18 mouse cellular contexts compared by ENCODE assay signal in genomic region chr9:98704131-98704530, GRCm38 (mm10).
DNase-seq lines count a peak whose midpoint lies in the region; ATAC-seq lines count a peak whose summit lies in the region.
"Had no signal": no experiment of that assay in that cellular context is flagged by ENCODE, and none has a peak within 500 bp of the region (broad histone marks: within the 10 kb centered on the region; RNA-seq: fewer than 3 reads in every experiment).

No protein-coding gene starts in this region.

- DNase-seq in lung, postnatal 14 days, result no peak
- DNase-seq in embryo, embryonic 10 days (ENCODE audit: low spot score), result peak; percentile 67
- peak; percentile 70 for DNase-seq in embryonic facial prominence, embryonic 10.5 days (ENCODE audit: low spot score)
- no peak for DNase-seq in forebrain, embryonic 11.5 days (ENCODE audit: low spot score)
- DNase-seq: adrenal gland, postnatal 10 days; cerebellum, adult 9-11 months; gastrocnemius, postnatal 36 days; kidney, adult 18-20 months; kidney, postnatal 25 days; thymus, postnatal 4 days had no signal

- no peak overlapping the region for H3K4me2 ChIP-seq in lung, embryonic 15.5 days
- no peak overlapping the region for H3K4me2 ChIP-seq in stomach, embryonic 15.5 days
- no peak overlapping the region for H3K4me2 ChIP-seq in kidney, embryonic 14.5 days (replicated peaks; ENCODE audit: low read depth, low read length)
- H3K4me2 ChIP-seq in forebrain, embryonic 11.5 days (ENCODE audit: low read depth, low read length, severe bottlenecking), result no peak overlapping the region
- H3K4me2 ChIP-seq: embryonic facial prominence, embryonic 12.5 days; heart, embryonic 13.5 days; hindbrain, embryonic 12.5 days; liver, embryonic 11.5 days; neural tube, embryonic 12.5 days had no signal

- no peaks in the 10 kb centered on the region for H3K36me3 ChIP-seq in lung, embryonic 15.5 days
- no peaks in the 10 kb centered on the region for H3K36me3 ChIP-seq in embryonic facial prominence, embryonic 10.5 days (replicated peaks)
- no peaks in the 10 kb centered on the region for H3K36me3 ChIP-seq in stomach, embryonic 15.5 days
- no peaks in the 10 kb centered on the region for H3K36me3 ChIP-seq in kidney, embryonic 14.5 days (ENCODE audit: control insufficient read depth, insufficient read depth, low read length)
- H3K36me3 ChIP-seq in forebrain, embryonic 11.5 days (ENCODE audit: control insufficient read depth, insufficient read depth, low read length), result no peaks in the 10 kb centered on the region
- H3K36me3 ChIP-seq: embryonic facial prominence, embryonic 12.5 days; heart, embryonic 13.5 days; hindbrain, embryonic 12.5 days; neural tube, embryonic 12.5 days had no signal

- no peaks in the 10 kb centered on the region for H3K9me3 ChIP-seq in lung, embryonic 15.5 days
- no peaks in the 10 kb centered on the region for H3K9me3 ChIP-seq in embryonic facial prominence, embryonic 10.5 days
- no peaks in the 10 kb centered on the region for H3K9me3 ChIP-seq in stomach, embryonic 15.5 days
- no peaks in the 10 kb centered on the region for H3K9me3 ChIP-seq in kidney, embryonic 14.5 days (ENCODE audit: control insufficient read depth, low read length)
- H3K9me3 ChIP-seq in forebrain, embryonic 11.5 days (ENCODE audit: control insufficient read depth, low read length), result no peaks in the 10 kb centered on the region
- H3K9me3 ChIP-seq: embryonic facial prominence, embryonic 12.5 days; heart, embryonic 13.5 days; hindbrain, embryonic 12.5 days; neural tube, embryonic 12.5 days had no signal

- H3K4me3 ChIP-seq in lung, embryonic 15.5 days, result no peak overlapping the region
- no peak overlapping the region for H3K4me3 ChIP-seq in embryonic facial prominence, embryonic 10.5 days
- no peak overlapping the region for H3K4me3 ChIP-seq in stomach, embryonic 15.5 days (replicated peaks)
- no peak overlapping the region for H3K4me3 ChIP-seq in kidney, embryonic 14.5 days (ENCODE audit: low read length)
- H3K4me3 ChIP-seq in forebrain, embryonic 11.5 days (ENCODE audit: low read depth, low read length), result no peak overlapping the region
- H3K4me3 ChIP-seq: embryonic facial prominence, embryonic 12.5 days; heart, embryonic 13.5 days; hindbrain, embryonic 12.5 days; neural tube, embryonic 12.5 days had no signal

- no peak overlapping the region for H3K27ac ChIP-seq in lung, embryonic 15.5 days
- peak overlapping the region; percentile 35; the same call in 1 of the 2 replicates for H3K27ac ChIP-seq in embryonic facial prominence, embryonic 10.5 days (replicated peaks)
- H3K27ac ChIP-seq in stomach, embryonic 15.5 days, result no peak overlapping the region
- H3K27ac ChIP-seq in kidney, embryonic 14.5 days (ENCODE audit: low read depth, low read length), result no peak overlapping the region
- no peak overlapping the region for H3K27ac ChIP-seq in forebrain, embryonic 11.5 days (ENCODE audit: low read depth, low read length)
- H3K27ac ChIP-seq: heart, embryonic 13.5 days; hindbrain, embryonic 12.5 days; neural tube, embryonic 12.5 days had no signal

- WGBS in lung, embryonic 15.5 days, result 16% methylated on average over 5 of the region's 5 CpGs
- WGBS in embryonic facial prominence, embryonic 10.5 days, result 12% methylated on average over 5 of the region's 5 CpGs
- whole genome bisulfite sequencing in stomach, embryonic 15.5 days, result 29% methylated on average over 5 of the region's 5 CpGs
- 24% methylated on average over 5 of the region's 5 CpGs for WGBS in kidney, embryonic 14.5 days
- 30% methylated on average over 5 of the region's 5 CpGs for WGBS in forebrain, embryonic 11.5 days

- ATAC-seq in lung, embryonic 15.5 days (ENCODE audit: borderline replicate concordance, extremely low read depth, low FRiP score, low TSS enrichment), result 0 out of 2 replicates have a peak, but pooled peaks have one; percentile 11
- ATAC-seq in stomach, embryonic 15.5 days (ENCODE audit: insufficient read depth, low FRiP score, low read depth), result peak; percentile 70; the same call in 1 of the 2 replicates
- ATAC-seq in kidney, embryonic 14.5 days (ENCODE audit: low FRiP score, low TSS enrichment), result no peak
- no peak for ATAC-seq in forebrain, embryonic 11.5 days (replicated peaks; ENCODE audit: low FRiP score)

- H3K9ac ChIP-seq in lung, embryonic 15.5 days, result no peak overlapping the region
- no peak overlapping the region for H3K9ac ChIP-seq in stomach, embryonic 15.5 days
- no peak overlapping the region for H3K9ac ChIP-seq in kidney, embryonic 14.5 days (ENCODE audit: low read depth, low read length)
- no peak overlapping the region for H3K9ac ChIP-seq in forebrain, embryonic 11.5 days (ENCODE audit: low read length)
- H3K9ac ChIP-seq: embryonic facial prominence, embryonic 12.5 days; heart, embryonic 13.5 days; hindbrain, embryonic 12.5 days; neural tube, embryonic 12.5 days had no signal

- H3K27me3 ChIP-seq in lung, embryonic 15.5 days, result no peaks in the 10 kb centered on the region
- no peaks in the 10 kb centered on the region for H3K27me3 ChIP-seq in embryonic facial prominence, embryonic 10.5 days (replicated peaks; ENCODE audit: low read depth, poor library complexity, severe bottlenecking)
- H3K27me3 ChIP-seq in stomach, embryonic 15.5 days (replicated peaks), result no peaks in the 10 kb centered on the region
- H3K27me3 ChIP-seq in kidney, embryonic 14.5 days (ENCODE audit: control insufficient read depth, insufficient read depth, low read length), result no peaks in the 10 kb centered on the region; the same call in 1 of the 2 replicates
- H3K27me3 ChIP-seq in forebrain, embryonic 11.5 days (ENCODE audit: control insufficient read depth, insufficient read depth, low read length), result no peaks in the 10 kb centered on the region
- H3K27me3 ChIP-seq: heart, embryonic 13.5 days; hindbrain, embryonic 12.5 days; neural tube, embryonic 12.5 days had no signal

- no peaks in the 10 kb centered on the region for H3K4me1 ChIP-seq in lung, embryonic 15.5 days
- H3K4me1 ChIP-seq in embryonic facial prominence, embryonic 10.5 days, result peaks cover 76% of the 10 kb centered on the region
- no peaks in the 10 kb centered on the region for H3K4me1 ChIP-seq in stomach, embryonic 15.5 days
- no peaks in the 10 kb centered on the region for H3K4me1 ChIP-seq in kidney, embryonic 14.5 days (ENCODE audit: control insufficient read depth, insufficient read depth, low read length)
- no peaks in the 10 kb centered on the region for H3K4me1 ChIP-seq in forebrain, embryonic 11.5 days (replicated peaks; ENCODE audit: control insufficient read depth, insufficient read depth, low read length)
- H3K4me1 ChIP-seq: neural tube, embryonic 12.5 days had no signal

Comparison
In these comparisons a context has a peak if more than half of its experiments do, and no peak if none do; other contexts are left out.
1. ATAC-seq: peak in lung, embryonic 15.5 days (single experiment) and stomach, embryonic 15.5 days (single experiment); none in kidney, embryonic 14.5 days (single experiment) and forebrain, embryonic 11.5 days (single experiment).
2. DNase-seq: peak in embryo, embryonic 10 days (single experiment) and embryonic facial prominence, embryonic 10.5 days (single experiment); none in lung, postnatal 14 days (single experiment) and forebrain, embryonic 11.5 days (single experiment).